Mouse (Mus musculus) stomach, embryonic 16.5 days (tissue): ENCODE measurements around the gene Hoxd10. TPM values are rescaled to one million over a fixed set of nuclear protein-coding genes. Genes with fewer than 3 reads are reported as not detected.

ENCODE experiments used
- ATAC-seq: fragments of 200-750 bp; cut with Nextera tagmentation; 2 replicates; pipeline ENCODE4 v1.8.0; 2017; ENCODE audit warnings: moderate number of reproducible peaks, moderate TSS enrichment; ENCODE audit not compliant: insufficient read depth, low FRiP score
- H3K27ac ChIP-seq: fragments of 300-500 bp; sonication (generic); 2 replicates; pipeline ENCODE4 v1.5.1; 2014; ENCODE audit warnings: low read length
- H3K27me3 ChIP-seq: fragments of 300-500 bp; sonication (generic); 2 replicates; pipeline ENCODE4 v1.6.1; 2014; ENCODE audit warnings: low read length, control low read depth, mixed read lengths; ENCODE audit not compliant: control insufficient read depth, insufficient read depth
- H3K36me3 ChIP-seq: fragments of 300-500 bp; sonication (generic); 2 replicates; pipeline ENCODE4 v1.6.1; 2014; ENCODE audit warnings: low read length; ENCODE audit not compliant: control insufficient read depth, insufficient read depth
- H3K4me1 ChIP-seq: fragments of 300-500 bp; sonication (generic); 2 replicates; pipeline ENCODE4 v1.6.1; 2014; ENCODE audit warnings: low read length, control low read depth, mixed read lengths; ENCODE audit not compliant: control insufficient read depth, insufficient read depth
- H3K4me2 ChIP-seq: fragments of 300-500 bp; sonication (generic); 2 replicates; pipeline ENCODE4 v1.6.1; 2014; ENCODE audit warnings: low read depth, low read length, mixed read lengths
- H3K4me3 ChIP-seq: fragments of 300-500 bp; sonication (generic); replicated peaks from 2 replicates; pipeline ENCODE4 v1.5.1; 2014; ENCODE audit warnings: mild to moderate bottlenecking, low read length
- H3K9ac ChIP-seq: fragments of 300-500 bp; sonication (generic); 2 replicates; pipeline ENCODE4 v1.6.1; 2014; ENCODE audit warnings: low read length
- H3K9me3 ChIP-seq: fragments of 300-500 bp; sonication (generic); replicated peaks from 2 replicates; pipeline ENCODE4 v1.6.1; 2016; ENCODE audit warnings: low read length, control low read depth; ENCODE audit not compliant: control insufficient read depth
- WGBS: fragments of 180-500 bp; shearing (Covaris S2); extraction: QIAGEN DNeasy Blood & Tissue Kit; methylation state at CpG from one replicate; pipeline ENCODE4 v1.1.7; 2014; 5-methylcytosine and 5-hydroxymethylcytosine counted together
- polyA plus RNA-seq: library from polyadenylated mRNA; unstranded; fragments of >200 nt; fragmentation: Nextera tagmentation; extraction: Ambion mirVana; gene quantifications from 2 replicates; pipeline ENCODE4 v1.2.1, GENCODE M21; 2015

Gene Hoxd10
- polyA plus RNA-seq, 1 experiment from 2014 or later = 0.21 TPM

GRCm38 (mm10) chr2:74655821-74656631 is 35.7 kb upstream of the Hoxd10 start:
- H3K9me3 ChIP-seq = no peaks in the 10 kb centered on the region
- no peaks in the 10 kb centered on the region for H3K36me3 ChIP-seq
- H3K27me3 ChIP-seq = peaks cover 74% of the 10 kb centered on the region
- H3K4me2 ChIP-seq = peak overlapping the region; percentile 46
- no peak overlapping the region for H3K27ac ChIP-seq
- peak overlapping the region; percentile 35 for H3K4me3 ChIP-seq
- WGBS = 1% methylated on average over 68 of the region's 69 CpGs
- H3K9ac ChIP-seq = no peak overlapping the region; the same call in 1 of the 2 replicates
- peaks cover 12% of the 10 kb centered on the region for H3K4me1 ChIP-seq
- ATAC-seq = 0 out of 2 replicates have a peak, but pooled peaks have one; percentile 21

GRCm38 (mm10) chr2:74656632-74657021 is 35.1 kb upstream of the Hoxd10 start:
- ATAC-seq = no peak
- Histone ChIP-seq H3K4me2 (no peak overlapping the region), H3K9me3 (no peaks in the 10 kb centered on the region), H3K4me1 (peaks cover 14% of the 10 kb centered on the region), H3K4me3 (no peak overlapping the region), H3K27ac (no peak overlapping the region), H3K9ac (no peak overlapping the region), H3K36me3 (no peaks in the 10 kb centered on the region), H3K27me3 (peaks cover 76% of the 10 kb centered on the region)
- 5% methylated on average over 4 of the region's 4 CpGs for WGBS

- no peak overlapping the region for H3K27ac ChIP-seq
- H3K4me1 ChIP-seq = peaks cover 16% of the 10 kb centered on the region
- ATAC-seq = no peak
- H3K9me3 ChIP-seq = no peaks in the 10 kb centered on the region
- no peak overlapping the region for H3K9ac ChIP-seq
- no peaks in the 10 kb centered on the region for H3K36me3 ChIP-seq
- H3K4me2 ChIP-seq = 0 out of 2 replicates have a peak overlapping the region, but pooled peaks have one; percentile 5
- H3K27me3 ChIP-seq = peaks cover 76% of the 10 kb centered on the region
- WGBS = 3% methylated on average over 62 of the region's 62 CpGs
- peak overlapping the region; percentile 15; the same call in 1 of the 2 replicates for H3K4me3 ChIP-seq
Measured at GRCm38 (mm10) chr2:74657251-74658023, 34.3 kb upstream of the Hoxd10 start.

- Histone ChIP-seq H3K9me3 (no peaks in the 10 kb centered on the region), H3K9ac (no peak overlapping the region), H3K4me1 (peaks cover 16% of the 10 kb centered on the region), H3K36me3 (no peaks in the 10 kb centered on the region), H3K4me3 (peak overlapping the region; percentile 15; the same call in 1 of the 2 replicates), H3K4me2 (0 out of 2 replicates have a peak overlapping the region, but pooled peaks have one; percentile 5), H3K27me3 (peaks cover 80% of the 10 kb centered on the region), H3K27ac (no peak overlapping the region)
- WGBS = 2% methylated on average over 15 of the region's 15 CpGs
- ATAC-seq = no peak
Measured at GRCm38 (mm10) chr2:74658024-74658666, 33.6 kb upstream of the Hoxd10 start.

- H3K4me1 ChIP-seq = peaks cover 16% of the 10 kb centered on the region
- H3K27ac ChIP-seq = no peak overlapping the region
- peaks cover 85% of the 10 kb centered on the region for H3K27me3 ChIP-seq
- no peak overlapping the region for H3K9ac ChIP-seq
- H3K9me3 ChIP-seq = no peaks in the 10 kb centered on the region
- no peak for ATAC-seq
- no peak overlapping the region for H3K4me2 ChIP-seq
- no peak overlapping the region for H3K4me3 ChIP-seq
- 2% methylated on average over 47 of the region's 47 CpGs for whole genome bisulfite sequencing
- H3K36me3 ChIP-seq = no peaks in the 10 kb centered on the region
Measured at GRCm38 (mm10) chr2:74658667-74659371, 32.9 kb upstream of the Hoxd10 start.

- H3K9ac ChIP-seq = no peak within 1 kb of the TSS
- no peak within 1 kb of the TSS for H3K4me2 ChIP-seq
- H3K27me3 ChIP-seq = peaks cover 85% of the 10 kb centered on the region
- no peak within 1 kb of the TSS for H3K4me3 ChIP-seq
- no peak within 1 kb of the TSS for H3K27ac ChIP-seq
- H3K9me3 ChIP-seq = no peaks in the 10 kb centered on the region
- H3K4me1 ChIP-seq = peaks cover 16% of the 10 kb centered on the region
- H3K36me3 ChIP-seq = no peaks in the 10 kb centered on the region
- WGBS = 3% methylated on average over 28 of the region's 28 CpGs
- ATAC-seq = no peak
Measured at GRCm38 (mm10) chr2:74659507-74660005, 32.2 kb upstream of the Hoxd10 start, which contains the start of gene Evx2. Gene Evx2 (minus strand): TSS chr2:74659557.

GRCm38 (mm10) chr2:74660421-74661375 is 31.0 kb upstream of the Hoxd10 start:
- Histone ChIP-seq H3K4me1 (peaks cover 12% of the 10 kb centered on the region), H3K36me3 (no peaks in the 10 kb centered on the region), H3K4me2 (no peak overlapping the region), H3K4me3 (no peak overlapping the region), H3K27me3 (peaks cover 83% of the 10 kb centered on the region), H3K27ac (no peak overlapping the region), H3K9me3 (no peaks in the 10 kb centered on the region), H3K9ac (no peak overlapping the region)
- ATAC-seq = no peak
- WGBS = 4% methylated on average over 30 of the region's 30 CpGs
